Mouse (Mus musculus) cerebellum, postnatal 36 days (tissue): ENCODE data around the gene Epn1.

Experiments used
- DNase-seq, 2 experiments: peaks; one replicate each; pipeline ENCODE4 v3.0.0; 2021 to 2022; ENCODE audit warnings: mixed read lengths in 2 of 2

Epn1 gene

DNA sequence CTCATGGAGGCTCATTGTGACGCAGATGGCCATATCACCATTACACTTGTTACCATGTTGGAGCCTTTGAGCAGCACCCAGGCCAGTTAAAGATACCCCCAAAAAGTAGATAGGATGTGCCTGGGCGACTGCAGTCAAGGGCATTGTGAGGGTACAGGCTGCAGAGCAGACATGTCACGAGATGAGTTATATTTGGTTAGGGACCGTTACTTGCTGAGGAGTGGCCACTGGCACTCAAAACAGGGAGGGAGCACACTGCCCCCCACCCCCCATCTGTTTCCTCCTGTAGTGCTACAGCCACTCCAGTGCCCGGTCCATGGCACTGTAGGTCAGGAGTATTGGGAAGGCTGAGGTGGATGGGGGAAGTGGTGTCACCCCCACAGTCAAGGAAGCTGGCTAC lies 18.7 kb downstream of the Epn1 start:
- no peak for DNase-seq

DNA sequence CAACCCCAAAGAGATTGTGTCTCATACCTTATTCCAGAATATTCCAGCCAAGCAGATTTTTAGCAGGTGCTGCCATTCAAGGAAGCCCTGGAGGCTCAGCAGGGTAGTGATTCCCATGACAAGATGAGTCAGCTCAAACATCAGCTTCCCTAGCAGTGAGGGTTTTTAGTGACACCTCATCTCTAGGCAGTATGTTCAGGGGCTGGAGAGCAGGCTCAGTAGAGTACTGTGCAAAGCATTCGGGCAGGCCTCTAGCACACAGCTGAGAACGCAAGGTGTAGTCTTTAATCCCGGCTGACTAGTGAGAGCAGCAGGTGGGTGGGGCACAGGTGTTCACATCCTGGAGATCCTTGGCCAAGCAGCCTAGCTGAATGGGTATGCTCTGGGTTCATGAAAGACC lies 19.8 kb downstream of the Epn1 start:
- no peak for DNase-seq

DNA sequence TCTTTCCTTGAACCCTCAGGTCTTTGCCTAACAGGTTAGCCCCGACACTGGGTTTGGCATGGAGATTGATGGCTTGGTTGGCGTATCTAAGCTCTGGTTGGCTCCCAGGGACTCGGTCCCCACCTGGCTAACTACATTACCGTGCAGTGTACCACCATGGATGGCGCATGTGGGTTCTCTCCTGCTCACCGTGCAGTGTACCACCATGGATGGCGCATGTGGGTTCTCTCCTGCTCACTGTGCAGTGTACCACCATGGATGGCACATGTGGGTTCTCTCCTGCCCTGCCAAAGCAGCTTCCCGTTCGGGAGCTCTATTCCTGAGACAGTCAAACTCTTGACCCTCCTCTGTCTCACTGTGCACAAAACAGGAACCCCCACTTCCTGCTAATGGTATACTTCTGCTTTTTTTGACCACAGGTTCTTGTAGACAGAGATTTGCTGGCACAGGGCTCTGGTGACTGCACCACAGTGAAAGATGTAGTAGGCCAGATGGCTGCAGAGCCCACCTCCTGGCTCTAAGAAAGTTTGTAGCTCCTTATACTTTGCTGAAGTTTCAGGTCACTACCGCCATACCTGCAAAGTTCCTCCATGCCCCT lies 21.1 kb downstream of the Epn1 start:
- no peak for DNase-seq

DNA sequence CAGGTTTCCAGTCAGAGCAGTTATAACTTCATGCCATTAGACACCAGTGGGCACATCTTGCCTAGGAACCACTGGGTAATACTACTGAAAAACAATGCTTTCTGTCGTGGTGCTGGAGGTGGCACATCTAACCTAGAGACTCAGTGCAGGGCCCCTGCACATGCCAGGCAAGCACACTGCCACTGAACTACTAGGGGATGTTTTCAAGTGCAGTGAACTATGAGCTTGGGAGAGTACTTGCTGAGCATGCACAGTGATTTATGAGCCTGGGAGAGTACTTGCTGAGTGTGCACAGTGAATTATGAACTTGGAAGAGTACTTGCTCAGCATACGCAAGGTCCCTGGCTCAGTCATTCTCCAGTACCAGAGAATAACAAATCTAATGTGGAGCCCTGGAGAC lies 22.5 kb downstream of the Epn1 start:
- no peak for DNase-seq

DNA sequence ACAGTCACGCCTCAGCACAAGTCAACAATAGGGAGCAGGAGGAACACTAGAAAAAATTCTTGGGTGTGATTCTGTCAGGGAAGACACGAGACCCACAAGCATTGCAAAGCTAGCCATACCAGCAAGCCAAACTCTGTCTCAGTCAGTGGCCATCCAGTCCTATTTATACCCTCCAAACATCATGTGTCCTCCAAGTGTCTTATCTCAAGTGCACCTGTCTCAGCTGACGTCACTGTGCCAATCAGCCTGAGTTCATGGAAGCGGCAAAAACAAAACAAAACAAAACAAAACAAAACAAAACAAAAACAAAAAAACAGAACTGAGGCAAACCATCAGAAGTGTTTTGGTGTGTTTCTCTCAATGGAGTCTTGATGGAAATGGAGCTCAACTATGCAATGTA lies 28.2 kb downstream of the Epn1 start:
- DNase-seq, result no peak

DNA sequence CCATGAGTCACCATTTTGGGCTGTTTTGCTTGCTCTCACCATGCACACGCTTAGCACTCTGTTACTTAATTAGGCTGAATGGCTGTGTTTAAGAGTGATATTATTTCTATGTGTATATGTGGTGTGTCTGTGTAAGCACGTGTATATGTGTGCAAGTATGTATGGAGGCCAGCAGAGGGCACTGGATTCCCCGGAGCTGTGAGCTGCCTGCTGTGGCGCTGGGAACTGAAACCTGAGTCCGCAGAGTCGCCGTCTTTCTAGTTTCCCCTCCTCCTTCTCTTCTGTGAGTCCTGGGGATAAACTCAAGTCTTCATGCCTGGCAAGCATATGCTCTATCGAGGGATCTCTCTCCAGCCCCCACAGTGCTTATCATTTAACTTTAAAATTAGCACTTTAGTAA lies 29.3 kb downstream of the Epn1 start:
- DNase-seq, result no peak

DNA sequence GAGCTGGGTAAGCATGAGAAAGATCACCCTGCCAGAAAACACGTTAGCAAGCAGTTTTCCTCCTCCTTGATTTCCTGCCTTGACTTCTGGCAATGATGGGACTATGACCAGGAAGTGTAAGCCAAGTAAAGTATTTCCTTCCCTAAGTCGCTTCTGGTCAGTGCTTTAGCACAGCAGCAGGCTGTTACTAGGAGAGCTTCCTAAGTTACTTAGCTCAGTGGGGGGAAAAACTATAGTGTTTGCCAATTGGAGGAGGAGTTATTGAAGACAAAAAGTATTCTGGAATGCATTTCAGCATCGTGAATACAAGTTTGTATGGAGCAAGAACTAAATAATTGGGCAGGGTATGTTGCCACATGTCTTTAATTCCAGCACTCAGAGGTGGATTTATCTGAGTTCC lies 32.7 kb downstream of the Epn1 start:
- no peak for DNase-seq

DNA sequence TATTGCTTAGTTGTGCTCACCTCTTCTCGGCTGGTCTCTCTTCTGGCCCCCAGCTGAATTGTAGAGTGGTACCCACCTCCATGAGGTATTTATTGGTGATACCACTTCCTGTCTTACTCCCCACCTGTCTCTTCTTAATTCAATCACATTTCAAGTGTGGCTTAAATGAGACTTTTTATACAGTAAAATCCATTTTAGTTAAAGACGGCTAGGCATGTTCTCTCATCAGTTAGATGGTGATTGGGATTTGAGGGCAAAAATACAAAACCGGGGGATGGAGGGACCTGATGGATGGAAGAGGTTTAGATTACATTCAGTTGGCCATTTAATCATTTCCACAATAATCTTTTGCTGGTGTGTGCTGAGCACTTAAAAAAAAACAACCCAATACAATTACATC lies 36.8 kb downstream of the Epn1 start, which contains the start of gene Rfpl4:
Gene Rfpl4 (minus strand): TSS at position 101 of the 400 bp plus-strand sequence.
- no peak for DNase-seq

DNA sequence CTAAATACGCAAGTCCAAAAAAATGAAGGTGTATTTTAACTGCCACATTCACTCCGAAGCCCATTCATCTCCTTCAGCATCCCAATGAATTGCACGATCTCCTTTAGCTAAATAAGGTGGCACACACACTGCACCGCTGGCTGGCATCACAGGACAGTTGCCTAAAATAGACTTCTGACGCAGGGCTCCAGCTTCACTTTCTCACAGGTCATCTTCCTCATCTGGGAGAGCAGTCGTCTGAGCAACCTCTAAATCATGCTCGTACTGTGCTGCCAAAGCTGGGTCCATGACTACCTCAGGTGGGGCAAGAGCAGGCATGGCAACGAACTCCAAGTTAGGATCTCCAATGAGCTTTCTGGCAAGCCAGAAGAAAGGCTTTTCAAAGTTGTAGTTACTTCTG lies 45.0 kb downstream of the Epn1 start:
- DNase-seq, result no peak

DNA sequence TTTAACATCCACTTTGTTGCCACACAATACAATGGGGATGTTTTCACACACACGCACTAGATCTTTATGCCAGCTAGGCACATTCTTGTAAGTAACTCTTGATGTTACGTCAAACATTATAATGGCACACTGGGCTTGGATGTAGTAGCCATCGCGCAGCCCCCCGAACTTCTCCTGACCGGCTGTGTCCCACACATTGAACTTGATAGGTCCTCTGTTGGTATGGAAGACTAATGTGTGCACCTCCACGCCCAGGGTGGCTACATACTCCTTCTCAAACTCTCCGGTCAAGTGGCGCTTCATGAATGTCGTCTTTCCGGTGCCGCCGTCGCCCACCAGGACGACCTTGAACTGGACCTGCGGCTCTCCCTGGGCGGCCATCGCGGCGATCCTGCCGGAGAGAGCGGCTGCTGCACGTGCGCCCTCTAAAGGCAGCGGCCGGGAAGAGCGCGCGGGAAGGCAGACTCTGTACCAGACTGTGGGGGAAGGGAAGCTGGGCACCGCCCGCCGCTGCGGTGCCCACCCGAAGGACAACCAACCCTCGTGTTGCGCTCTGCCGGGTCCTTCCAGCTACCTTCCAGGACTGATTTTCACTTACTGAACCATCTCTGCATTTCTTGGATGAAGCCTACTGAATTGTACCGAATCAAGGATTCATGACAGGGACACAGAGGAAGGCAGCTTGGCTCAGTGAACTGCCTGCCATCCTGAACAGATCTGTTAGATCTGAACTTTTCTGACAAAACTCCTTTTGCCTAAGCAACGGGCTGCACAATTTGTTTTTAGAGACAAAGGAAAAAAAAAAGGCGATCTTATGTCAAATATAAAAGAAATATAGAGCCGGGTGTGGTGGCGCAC lies 45.7 kb downstream of the Epn1 start, which contains the start of gene Rasl2-9:
Gene Rasl2-9 (minus strand): TSS at position 402 of the 858 bp plus-strand sequence.
- DNase-seq, result peak; percentile 70 to 77
